In genomic region chr11:44608646-44609045, GRCm38 (mm10) we compare ENCODE assay signal across 30 mouse cellular contexts. TPM values are rescaled to one million over a fixed set of nuclear protein-coding genes. Genes with fewer than 3 reads are reported as not detected.
"Had no signal": no experiment of that assay in that cellular context is flagged by ENCODE, and none has a peak within 500 bp of the region (broad histone marks: within the 10 kb centered on the region; RNA-seq: fewer than 3 reads in every experiment).

No protein-coding gene starts in this region.

- H3K36me3 ChIP-seq: embryonic facial prominence, embryonic 10.5 days; embryonic facial prominence, embryonic 12.5 days; embryonic facial prominence, embryonic 13.5 days; embryonic facial prominence, embryonic 15.5 days; forebrain, embryonic 10.5 days; forebrain, embryonic 12.5 days; forebrain, embryonic 15.5 days had no signal

- H3K9me3 ChIP-seq: embryonic facial prominence, embryonic 10.5 days; embryonic facial prominence, embryonic 12.5 days; embryonic facial prominence, embryonic 13.5 days; embryonic facial prominence, embryonic 15.5 days; forebrain, embryonic 10.5 days; forebrain, embryonic 12.5 days; forebrain, embryonic 13.5 days; forebrain, embryonic 15.5 days had no signal

- H3K27ac ChIP-seq: embryonic facial prominence, embryonic 10.5 days; embryonic facial prominence, embryonic 12.5 days; embryonic facial prominence, embryonic 13.5 days; embryonic facial prominence, embryonic 15.5 days; forebrain, embryonic 10.5 days; forebrain, embryonic 12.5 days; forebrain, embryonic 13.5 days; forebrain, embryonic 15.5 days; gastrocnemius, adult 2 months; heart, adult 2 months had no signal

- DNase-seq: cerebellum, adult 2 months; cerebellum, adult 8-10 months; cerebellum, adult 9-10 months; cerebellum, adult 9-11 months; cerebellum, postnatal 10 days; cerebellum, postnatal 14 days; cerebellum, postnatal 25 days; cerebellum, postnatal 36 days; embryo, embryonic 11 days; forebrain, postnatal 0 days; gastrocnemius, adult 2 months; gastrocnemius, postnatal 10 days; gastrocnemius, postnatal 14 days; gastrocnemius, postnatal 25 days; gastrocnemius, postnatal 36 days; heart, adult 18-20 months; heart, adult 2 months had no signal

- ATAC-seq: forebrain, embryonic 13.5 days; forebrain, embryonic 14.5 days; forebrain, embryonic 15.5 days; forebrain, embryonic 16.5 days; forebrain, postnatal 0 days had no signal

- H3K9ac ChIP-seq: embryonic facial prominence, embryonic 12.5 days; embryonic facial prominence, embryonic 13.5 days; embryonic facial prominence, embryonic 15.5 days; forebrain, embryonic 12.5 days; forebrain, embryonic 13.5 days; forebrain, embryonic 15.5 days; forebrain, postnatal 0 days had no signal

- H3K4me2 ChIP-seq: embryonic facial prominence, embryonic 12.5 days; embryonic facial prominence, embryonic 13.5 days; embryonic facial prominence, embryonic 15.5 days; forebrain, embryonic 12.5 days; forebrain, embryonic 13.5 days; forebrain, embryonic 15.5 days had no signal

- H3K4me3 ChIP-seq: embryonic facial prominence, embryonic 10.5 days; embryonic facial prominence, embryonic 12.5 days; embryonic facial prominence, embryonic 13.5 days; embryonic facial prominence, embryonic 15.5 days; erythroblast, embryonic 14.5 days; forebrain, embryonic 10.5 days; forebrain, embryonic 12.5 days; forebrain, embryonic 13.5 days; forebrain, embryonic 15.5 days; gastrocnemius, adult 2 months; heart, adult 2 months had no signal

RNA-seq across cellular contexts. Expression of gene Ebf1, which starts 8.5 kb away (rescaled TPM):
- total RNA-seq: common myeloid progenitor, adult 5-6 weeks; granulocyte monocyte progenitor cell, adult 5-6 weeks had no signal
- polyA plus RNA-seq: erythroblast, embryonic 14.5 days had no signal
